Mouse (Mus musculus) olfactory bulb, adult 2 months (tissue): ENCODE results near the gene Strip1.

Experiments
- CTCF ChIP-seq: fragments of 200-500 bp; IDR thresholded peaks from 2 replicates; pipeline ENCODE4 v1.5.1; 2012; ENCODE audit warnings: low read depth, mild to moderate bottlenecking, low read length, moderate library complexity; ENCODE audit not compliant: insufficient read depth
- POLR2A ChIP-seq: fragments of 200-500 bp; IDR thresholded peaks from 2 replicates; pipeline ENCODE4 v1.6.1; 2012; ENCODE audit warnings: mild to moderate bottlenecking, low read depth, low read length, moderate library complexity; ENCODE audit not compliant: insufficient read depth

- no peak for TF ChIP-seq CTCF
- TF ChIP-seq POLR2A = no peak
Observed at GRCm38 (mm10) chr3:107622537-107622936, 9.0 kb downstream of the Strip1 start.
